Mouse (Mus musculus): Measurements from ENCODE around the gene BC025920. TPM values are rescaled to one million over a fixed set of nuclear protein-coding genes. Genes with fewer than 3 reads are reported as not detected.

Gene BC025920
- polyA plus RNA-seq (2017; shearing (Covaris generic)), result 2.1 TPM

DNA sequence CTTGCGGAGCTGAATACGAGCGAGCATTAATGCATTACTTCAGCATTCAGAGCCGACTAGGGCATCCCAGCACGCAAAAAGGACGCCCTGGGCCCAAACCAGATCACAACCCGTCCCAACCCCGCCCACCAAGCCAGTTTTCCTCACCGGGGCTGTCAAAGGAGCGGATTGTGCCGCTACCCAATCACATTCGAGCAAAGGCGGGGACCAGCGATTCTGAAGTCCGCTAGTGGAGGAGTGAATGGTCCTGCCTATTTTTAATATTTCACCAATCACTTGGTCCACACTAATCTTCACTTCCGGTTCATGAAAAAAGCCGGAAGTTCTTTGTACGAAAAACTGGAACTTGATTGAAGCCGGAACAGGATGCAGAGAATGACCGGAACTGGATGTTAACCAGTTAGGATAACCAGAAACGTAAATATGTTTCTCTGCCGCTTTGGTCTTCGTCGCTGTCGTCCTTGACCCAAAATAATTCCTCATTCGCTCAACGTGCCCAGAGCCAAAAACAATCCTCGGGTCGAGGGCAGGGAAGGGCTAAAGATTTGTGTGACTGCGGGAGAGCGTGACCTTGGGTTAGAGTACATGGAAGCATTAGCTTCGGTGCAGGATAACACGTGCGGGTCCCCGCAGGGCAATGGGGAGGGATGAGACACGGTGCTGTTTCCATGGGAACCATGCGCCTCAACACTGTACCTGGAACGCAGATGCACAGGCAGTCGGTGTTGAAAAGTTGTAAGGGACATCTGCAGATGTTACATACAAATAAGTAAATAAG is at the start of gene BC025920:
TSS of gene BC025920 (plus strand) at position 297 of the 778 bp plus-strand sequence.

DNA sequence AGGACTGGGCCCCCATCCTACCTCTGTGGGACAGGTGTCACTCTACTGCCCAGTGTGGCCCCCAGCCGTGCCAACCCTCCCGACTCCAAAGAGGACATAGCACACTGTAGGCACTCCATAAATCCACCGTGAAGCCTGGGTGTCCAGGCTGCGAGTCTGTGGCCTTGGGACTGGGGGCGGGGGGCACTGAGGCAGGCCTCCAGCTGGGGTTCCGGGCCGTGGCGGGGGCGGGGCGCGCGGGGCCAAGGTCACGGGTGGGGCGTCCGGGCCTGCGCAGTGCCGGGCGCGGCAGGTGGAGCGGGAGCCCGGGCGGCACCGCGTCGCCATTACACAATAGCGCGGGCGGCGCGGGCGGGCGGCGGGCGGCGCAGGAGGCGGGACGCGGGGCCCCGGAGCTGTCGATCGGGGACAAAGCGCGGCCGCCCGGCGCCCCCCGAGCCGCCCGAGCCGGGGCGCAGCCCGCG is 46.9 kb upstream of the BC025920 start, which contains the start of gene Aes:
TSS of gene Aes (plus strand) at position 326 of the 464 bp plus-strand sequence.

DNA sequence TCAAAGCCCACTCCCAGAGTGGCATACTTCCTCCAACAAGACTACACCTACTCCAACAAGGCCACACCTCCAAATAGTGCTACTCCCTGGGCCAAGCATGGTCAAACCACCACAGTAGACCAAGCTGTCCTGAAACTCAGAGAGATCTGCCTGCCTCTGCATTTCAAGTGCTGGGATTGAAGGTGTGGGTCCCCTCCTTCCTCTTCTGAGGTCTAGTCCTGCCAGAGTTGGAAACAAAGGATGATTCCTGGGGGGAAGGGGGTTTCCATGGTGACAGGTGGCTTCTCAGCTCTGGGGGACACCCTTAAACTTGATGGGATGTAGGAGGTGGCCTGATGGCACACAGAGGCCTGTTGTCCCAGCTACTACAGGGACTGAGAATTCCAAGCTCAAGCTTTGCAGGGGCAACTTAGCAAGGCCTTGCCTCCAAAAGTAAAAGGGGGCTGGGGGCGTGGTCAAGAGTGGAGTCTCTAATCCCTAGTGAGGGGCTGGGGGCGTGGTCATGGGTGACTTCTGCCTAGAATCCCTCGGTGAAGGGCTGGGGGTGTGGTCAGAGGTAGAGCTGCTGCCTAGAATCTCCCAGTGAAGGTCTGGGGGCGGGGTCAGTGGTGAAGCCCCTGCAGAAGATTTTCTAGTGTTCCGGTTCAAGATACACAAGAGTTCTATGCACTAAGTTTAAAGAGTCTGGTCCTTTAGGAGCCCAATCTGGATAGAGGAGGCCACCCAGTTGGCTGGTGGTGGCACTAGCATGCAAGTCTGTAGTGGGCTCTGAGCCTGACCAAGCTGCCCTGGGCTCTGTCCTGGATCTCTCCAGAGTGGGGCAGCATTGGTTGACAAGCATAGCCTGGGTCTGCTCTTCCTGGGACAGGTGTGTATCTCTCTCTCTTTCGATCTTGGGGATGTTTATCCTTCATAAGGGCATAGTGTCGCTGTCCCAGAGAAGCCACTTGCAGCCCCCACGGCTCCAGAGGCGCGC is 31.7 kb upstream of the BC025920 start, which contains the start of gene Tle2:
TSS of gene Tle2 (plus strand) at position 481 of the 976 bp plus-strand sequence.

DNA sequence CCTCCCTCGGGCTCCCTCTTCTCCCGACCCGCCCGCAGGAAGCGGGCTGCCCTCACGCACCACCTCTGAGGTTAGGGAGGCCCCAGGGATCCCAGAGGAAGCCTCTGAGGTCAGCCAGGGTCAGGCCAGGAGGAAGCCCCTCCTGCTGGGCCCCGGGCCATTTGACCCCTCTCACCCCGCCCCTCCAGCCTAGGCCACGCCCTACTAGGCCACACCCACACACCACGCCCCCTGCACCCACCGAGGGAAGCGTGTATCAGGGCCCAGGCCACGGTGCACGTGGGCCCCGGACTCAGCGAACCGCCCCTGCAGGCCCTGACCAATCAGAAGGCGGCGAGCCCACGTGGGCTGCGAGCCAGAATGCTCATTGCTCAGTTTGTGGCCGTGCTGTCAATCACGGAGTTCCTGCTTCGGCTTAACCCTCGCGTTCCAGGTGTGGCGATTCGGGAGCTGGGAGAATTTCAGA is 5.3 kb upstream of the BC025920 start, which contains the start of gene Tle6:
TSS of gene Tle6 (minus strand) at position 336 of the 466 bp plus-strand sequence.

DNA sequence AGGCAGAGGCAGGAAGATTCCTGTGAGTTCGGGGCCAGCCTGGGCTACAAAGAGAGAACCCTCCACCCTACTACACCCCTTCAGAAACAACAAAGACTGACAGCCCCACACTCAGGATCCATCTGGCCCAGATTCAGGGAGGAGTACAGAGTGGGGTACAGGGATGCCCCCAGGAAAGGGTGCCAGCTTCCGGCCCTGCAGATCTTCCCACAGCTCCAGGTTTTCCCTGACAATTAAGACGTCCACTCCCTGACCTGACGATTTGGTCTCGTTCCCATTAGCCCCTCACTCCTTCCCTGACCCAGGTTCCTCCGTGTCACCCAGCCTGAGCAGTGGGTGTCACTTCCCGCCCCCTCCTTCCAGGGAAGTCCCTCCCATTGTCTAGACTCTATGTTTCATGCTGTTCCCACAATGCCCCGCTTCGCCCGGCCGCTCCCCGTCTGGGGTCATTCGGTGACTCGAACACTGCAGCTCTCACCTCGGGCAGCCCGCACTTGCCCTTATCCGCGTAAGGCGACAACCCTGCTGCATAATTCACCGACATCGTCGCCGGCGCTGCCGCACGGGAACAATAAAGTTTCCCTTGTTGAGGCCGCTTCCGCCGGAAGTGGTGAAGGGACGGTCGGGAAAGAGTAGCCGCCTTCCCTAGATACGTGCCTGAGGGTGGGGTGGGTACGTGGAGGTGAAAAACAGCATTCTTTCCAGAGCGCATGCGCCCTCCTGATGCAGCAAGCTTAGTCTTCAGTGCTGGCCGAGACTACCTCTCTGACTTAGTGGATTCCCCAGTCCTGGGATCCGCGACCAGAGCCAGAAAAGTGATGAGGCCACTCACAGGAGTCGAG is 21.1 kb downstream of the BC025920 start, which contains the start of gene Sirt6:
TSS of gene Sirt6 (minus strand) at position 804 of the 842 bp plus-strand sequence.

DNA sequence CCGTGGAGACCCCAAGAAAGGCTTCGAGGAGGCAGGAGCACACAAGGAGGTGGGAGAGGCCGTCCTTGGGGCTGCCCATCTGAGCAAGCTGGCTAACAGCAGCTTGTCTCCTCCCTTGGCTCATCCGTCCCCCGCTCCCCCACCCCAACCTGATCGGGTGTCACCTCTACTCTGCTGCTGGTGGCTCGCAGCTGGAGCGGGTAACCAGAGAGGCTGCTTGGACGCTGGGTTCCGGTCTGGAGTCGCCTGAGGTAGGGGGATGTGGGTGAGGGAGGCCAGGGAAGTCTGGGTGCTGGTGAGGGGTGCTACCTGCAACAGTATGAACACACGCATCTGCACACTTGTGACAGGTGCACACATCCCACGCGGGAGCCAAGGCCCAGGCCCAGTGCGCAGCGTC is 22.3 kb downstream of the BC025920 start, which contains the start of gene Ankrd24:
TSS of gene Ankrd24 (plus strand) at position 151 of the 400 bp plus-strand sequence.

DNA sequence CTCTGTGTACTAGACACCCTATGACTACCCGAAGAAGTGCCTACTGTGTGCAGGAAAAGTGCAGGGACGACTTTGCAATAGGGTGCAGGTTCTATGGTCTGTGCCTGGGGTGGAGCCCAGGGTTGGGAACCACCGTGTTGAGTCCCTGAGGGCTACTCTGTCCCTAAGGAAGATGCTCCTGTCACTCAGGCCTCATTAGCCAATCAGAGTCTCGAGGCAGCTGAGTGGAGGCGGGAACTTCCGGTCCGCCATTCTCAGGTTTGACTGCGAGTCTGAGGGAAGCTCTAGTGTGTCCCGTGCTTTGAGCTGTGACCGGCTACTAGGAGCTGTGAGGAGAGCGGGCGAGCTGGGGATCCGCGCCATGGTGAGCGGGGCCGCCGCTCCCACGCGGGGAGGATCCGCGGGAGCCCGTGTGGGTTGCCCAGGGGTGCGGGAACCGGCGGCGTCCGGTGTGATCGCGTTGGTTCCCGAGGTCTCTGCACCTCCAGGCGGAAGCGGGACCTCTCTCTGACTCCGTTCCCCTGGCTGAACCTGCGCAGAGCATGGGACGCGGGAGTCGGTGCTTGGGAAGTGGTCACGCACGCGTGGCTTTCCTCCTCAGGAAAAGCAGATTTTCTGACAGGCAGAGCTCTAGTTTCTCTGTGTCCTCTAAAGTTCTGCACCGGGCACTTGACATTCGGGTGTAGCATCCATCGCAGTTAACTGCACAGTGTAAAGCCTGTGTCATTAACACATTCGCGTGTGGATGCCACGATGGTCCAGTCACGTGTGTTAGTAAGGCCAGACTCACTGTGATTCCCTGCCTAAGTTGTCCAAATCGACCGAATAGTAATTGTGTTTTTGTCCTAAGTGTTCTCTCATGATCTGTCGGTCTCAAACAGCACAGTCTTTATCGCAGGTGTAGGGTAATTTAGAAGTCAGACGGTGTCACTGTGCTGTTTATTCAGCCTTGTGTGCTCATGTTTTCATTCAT is 43.0 kb downstream of the BC025920 start, which contains the start of gene Gm10778:
TSS of gene Gm10778 (plus strand) at position 257 of the 973 bp plus-strand sequence.

Other genes starting within 250 kb of the BC025920 start
- gene Mfsd12, start 248.8 kb upstream of the BC025920 start, polyA plus RNA-seq (2017; shearing (Covaris generic)), result 1.7 TPM
- 0.56 TPM for gene 4930404N11Rik, start 240.5 kb upstream of the BC025920 start, polyA plus RNA-seq (2017; shearing (Covaris generic))
- gene Fzr1, start 227.8 kb upstream of the BC025920 start, polyA plus RNA-seq (2017; shearing (Covaris generic)), result 22.3 TPM
- 40.6 TPM for gene Dohh, start 221.8 kb upstream of the BC025920 start, polyA plus RNA-seq (2017; shearing (Covaris generic))
- gene Gm48551, start 221.8 kb upstream of the BC025920 start, polyA plus RNA-seq (2017; shearing (Covaris generic)), result 2.3 TPM
- 2.6 TPM for gene Gm48552, start 217.3 kb upstream of the BC025920 start, polyA plus RNA-seq (2017; shearing (Covaris generic))
- 13.0 TPM for gene Smim24, start 213.2 kb upstream of the BC025920 start, polyA plus RNA-seq (2017; shearing (Covaris generic))
- 19.9 TPM for gene Nfic, start 150.6 kb upstream of the BC025920 start, polyA plus RNA-seq (2017; shearing (Covaris generic))
- 0.35 TPM for gene Celf5, start 123.6 kb upstream of the BC025920 start, polyA plus RNA-seq (2017; shearing (Covaris generic))
- 145 TPM for gene Ncln, start 109.9 kb upstream of the BC025920 start, polyA plus RNA-seq (2017; shearing (Covaris generic))
- 85.6 TPM for gene S1pr4, start 106.1 kb upstream of the BC025920 start, polyA plus RNA-seq (2017; shearing (Covaris generic))
- gene Gna15, start 82.0 kb upstream of the BC025920 start, polyA plus RNA-seq (2017; shearing (Covaris generic)), result 40.0 TPM
- 6.5 TPM for gene Gna11, start 61.1 kb upstream of the BC025920 start, polyA plus RNA-seq (2017; shearing (Covaris generic))
- 154 TPM for gene Aes, start 46.8 kb upstream of the BC025920 start, polyA plus RNA-seq (2017; shearing (Covaris generic))
- 2.7 TPM for gene Tle2, start 31.7 kb upstream of the BC025920 start, polyA plus RNA-seq (2017; shearing (Covaris generic))
- 1.1 TPM for gene Tle6, start 5.2 kb upstream of the BC025920 start, polyA plus RNA-seq (2017; shearing (Covaris generic))
- gene Sirt6, start 21.5 kb downstream of the BC025920 start, polyA plus RNA-seq (2017; shearing (Covaris generic)), result 23.6 TPM
- 2.4 TPM for gene Ankrd24, start 22.3 kb downstream of the BC025920 start, polyA plus RNA-seq (2017; shearing (Covaris generic))
- gene Gm10778, start 42.8 kb downstream of the BC025920 start, polyA plus RNA-seq (2017; shearing (Covaris generic)), result 10.4 TPM
- gene Zfp433, start 98.6 kb downstream of the BC025920 start, polyA plus RNA-seq (2017; shearing (Covaris generic)), result 21.2 TPM
- 8.8 TPM for gene Gm3055, start 164.9 kb downstream of the BC025920 start, polyA plus RNA-seq (2017; shearing (Covaris generic))
- 7.4 TPM for gene Gm4767, start 205.9 kb downstream of the BC025920 start, polyA plus RNA-seq (2017; shearing (Covaris generic))

All from activated CD4-positive, CD25-positive, alpha-beta regulatory T cell, adult 9 weeks (primary cell).